Mouse (Mus musculus) olfactory bulb, adult 2 months (tissue): ENCODE data around the gene Tcap.

Source experiments
- CTCF ChIP-seq: fragments of 200-500 bp; IDR thresholded peaks from 2 replicates; pipeline ENCODE4 v1.5.1; 2012; ENCODE audit warnings: low read depth, mild to moderate bottlenecking, low read length, moderate library complexity; ENCODE audit not compliant: insufficient read depth
- POLR2A ChIP-seq: fragments of 200-500 bp; IDR thresholded peaks from 2 replicates; pipeline ENCODE4 v1.6.1; 2012; ENCODE audit warnings: mild to moderate bottlenecking, low read depth, low read length, moderate library complexity; ENCODE audit not compliant: insufficient read depth

GRCm38 (mm10) chr11:98418939-98419547 lies 35.4 kb downstream of the Tcap start:
- TF ChIP-seq POLR2A (no peak), CTCF (no peak)
